Mouse (Mus musculus) heart, postnatal 25 days (tissue): ENCODE results near the gene Mgme1. TPM values are rescaled to one million over a fixed set of nuclear protein-coding genes. Genes with fewer than 3 reads are reported as not detected.

ENCODE experiments used
- DNase-seq: peaks from one replicate; pipeline ENCODE4 v3.0.0; 2022; ENCODE audit warnings: low spot score
- intact Hi-C: fragments of 180-260 bp; cut with DNase I; formaldehyde crosslinking; loops from one replicate; pipeline ENCODE4 v1.15.1; 2025
- total RNA-seq, 2 experiments: library from RNA; stranded (reverse); gene quantifications; 2 replicates each; pipeline ENCODE4 v1.2.3; 2021

Gene Mgme1
- total RNA-seq, 2 experiments from 2014 or later: 12.3 to 12.4 TPM

GRCm38 (mm10) chr2:144295145-144295735 lies 24.8 kb downstream of the Mgme1 start:
- no peak for DNase-seq
- intact Hi-C loops: no loop called here

- no peak for DNase-seq
- intact Hi-C loops: no loop called here
These were observed 29.5 kb downstream of the Mgme1 start for GRCm38 (mm10) chr2:144299749-144300669.

- no peak for DNase-seq
- intact Hi-C loops: no loop called here
These were observed 30.6 kb downstream of the Mgme1 start for GRCm38 (mm10) chr2:144301101-144301500.

- intact Hi-C loops: loop anchor here (2.0 kb wide), 1 partner anchor 147 kb away; no protein-coding TSS in a partner anchor
These were observed 35.3 kb downstream of the Mgme1 start for GRCm38 (mm10) chr2:144305721-144306294.

GRCm38 (mm10) chr2:144308561-144308960 lies 38.1 kb downstream of the Mgme1 start:
- DNase-seq: no peak
- intact Hi-C loops: no loop called here

More at GRCm38 (mm10) chr2:144305721-144306294, 35.3 kb downstream of the Mgme1 start:
- DNase-seq: no peak

DNA sequence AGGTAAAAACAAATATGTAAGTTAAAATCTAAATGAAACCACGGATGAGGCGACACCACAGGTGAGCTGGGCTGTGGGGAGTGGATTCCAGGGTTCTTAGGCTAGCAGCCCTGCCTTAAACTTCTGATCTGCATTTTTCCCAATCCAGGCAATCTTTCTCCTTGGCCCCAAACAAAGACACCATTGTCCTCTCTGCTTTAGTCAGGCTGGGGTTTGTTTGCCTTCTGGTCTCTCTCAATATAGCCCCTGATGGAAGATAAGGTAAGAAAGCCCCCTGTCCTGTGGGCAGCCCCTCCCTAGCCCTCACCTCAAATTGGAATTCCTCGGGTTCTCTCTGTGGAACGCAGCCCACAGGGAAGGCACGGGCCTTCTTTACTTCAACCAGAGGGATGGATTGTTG lies 39.8 kb downstream of the Mgme1 start:
- intact Hi-C loops: no loop called here
- no peak for DNase-seq

DNA sequence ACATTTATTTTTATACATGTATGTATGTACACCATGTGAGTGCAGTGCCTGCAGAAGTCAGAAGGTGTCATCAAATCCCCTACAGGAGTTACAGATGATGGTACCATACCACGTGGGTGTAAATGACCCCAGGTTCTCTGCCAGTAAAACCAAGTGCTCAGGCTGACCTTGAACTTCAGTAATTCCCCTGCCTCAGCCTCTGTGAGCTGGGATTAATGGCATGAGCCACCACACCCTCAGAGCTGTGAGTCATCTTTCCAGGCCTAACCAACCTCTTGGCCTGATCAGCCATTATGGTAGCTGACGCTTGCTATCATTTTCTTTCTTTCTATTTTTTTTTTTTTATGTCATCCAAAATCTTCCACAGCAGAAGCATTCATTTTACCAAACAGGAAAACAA lies 40.9 kb downstream of the Mgme1 start:
- intact Hi-C loops: no loop called here
- DNase-seq: no peak

- no peak for DNase-seq
- intact Hi-C loops: no loop called here
These were observed 53.8 kb downstream of the Mgme1 start for GRCm38 (mm10) chr2:144324218-144324617.

- no peak for DNase-seq
- intact Hi-C loops: no loop called here
These were observed 59.0 kb downstream of the Mgme1 start for GRCm38 (mm10) chr2:144329451-144329850.

- intact Hi-C loops: no loop called here
These were observed 59.5 kb downstream of the Mgme1 start for GRCm38 (mm10) chr2:144329937-144330336.

GRCm38 (mm10) chr2:144330352-144330959 lies 60.0 kb downstream of the Mgme1 start:
- DNase-seq: no peak
- intact Hi-C loops: no loop called here

More at GRCm38 (mm10) chr2:144329937-144330336, 59.5 kb downstream of the Mgme1 start:
- DNase-seq: no peak

Other genes starting within 250 kb of the Mgme1 start
- gene Banf2, start 237.6 kb upstream of the Mgme1 start, total RNA-seq: not detected
- 10 to 100 TPM; 47.7 to 48.8 TPM for gene Snx5, start 243 bp downstream of the Mgme1 start, total RNA-seq
- not detected for gene Ovol2, start 61.5 kb downstream of the Mgme1 start, total RNA-seq
- gene Kat14, start 98.3 kb downstream of the Mgme1 start, total RNA-seq: 10 to 100 TPM; 21.2 to 21.5 TPM
- 1 to 10 TPM; 8.0 to 9.4 TPM for gene Pet117, start 98.3 kb downstream of the Mgme1 start, total RNA-seq